Mouse (Mus musculus): ENCODE results near the gene Tango6. TPM values are rescaled to one million over a fixed set of nuclear protein-coding genes. Genes with fewer than 3 reads are reported as not detected.

The Tango6 gene
- 6.2 and 7.2 TPM in 2 replicates for polyA plus RNA-seq (2014; fragmentation: Nextera tagmentation; extraction: Ambion mirVana)

DNA sequence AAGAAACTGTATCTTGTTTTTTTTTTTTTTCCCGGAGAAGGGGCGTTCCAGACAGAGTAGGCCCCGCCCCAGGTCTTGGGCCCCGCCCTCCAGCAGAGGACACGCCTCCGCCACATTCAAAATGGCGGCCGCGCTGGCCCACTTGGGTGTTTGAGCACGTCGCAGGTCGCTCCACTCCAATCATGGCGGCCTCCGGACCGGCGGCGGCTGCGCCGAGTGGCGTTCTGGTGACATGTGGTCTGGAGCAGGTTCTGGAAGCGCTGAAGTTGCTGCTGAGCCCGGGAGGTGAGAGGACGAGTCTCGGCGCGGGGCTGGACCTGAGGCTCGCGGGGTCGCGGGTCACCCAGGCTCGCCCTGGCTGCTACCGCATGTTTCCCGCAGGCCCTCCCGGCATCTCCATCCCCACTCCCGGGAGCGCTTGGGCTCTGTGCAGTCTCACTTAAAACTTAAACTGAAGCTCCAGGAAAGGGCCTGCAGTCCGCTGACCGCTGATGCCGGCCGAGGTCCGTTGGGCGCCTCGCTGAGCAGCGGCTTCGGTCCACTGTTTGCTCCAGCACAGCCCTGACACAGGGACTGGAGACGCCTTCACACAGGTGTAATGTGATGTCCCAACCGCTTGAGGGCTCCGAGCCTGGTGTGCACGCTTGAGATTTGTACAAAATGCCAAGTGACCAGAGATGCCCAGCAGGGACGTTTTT lies at the start of gene Tango6:
Gene Tango6 (plus strand): TSS at position 98 of the 698 bp plus-strand sequence.
- no peaks in the 10 kb centered on the region for H3K9me3 ChIP-seq (ENCODE audit: control insufficient read depth, low read length)
- peak within 1 kb of the TSS; percentile 75 for H3K9ac ChIP-seq (ENCODE audit: low read depth, low read length)
- peak; percentile 97 for ATAC-seq (ENCODE audit: low FRiP score)

DNA sequence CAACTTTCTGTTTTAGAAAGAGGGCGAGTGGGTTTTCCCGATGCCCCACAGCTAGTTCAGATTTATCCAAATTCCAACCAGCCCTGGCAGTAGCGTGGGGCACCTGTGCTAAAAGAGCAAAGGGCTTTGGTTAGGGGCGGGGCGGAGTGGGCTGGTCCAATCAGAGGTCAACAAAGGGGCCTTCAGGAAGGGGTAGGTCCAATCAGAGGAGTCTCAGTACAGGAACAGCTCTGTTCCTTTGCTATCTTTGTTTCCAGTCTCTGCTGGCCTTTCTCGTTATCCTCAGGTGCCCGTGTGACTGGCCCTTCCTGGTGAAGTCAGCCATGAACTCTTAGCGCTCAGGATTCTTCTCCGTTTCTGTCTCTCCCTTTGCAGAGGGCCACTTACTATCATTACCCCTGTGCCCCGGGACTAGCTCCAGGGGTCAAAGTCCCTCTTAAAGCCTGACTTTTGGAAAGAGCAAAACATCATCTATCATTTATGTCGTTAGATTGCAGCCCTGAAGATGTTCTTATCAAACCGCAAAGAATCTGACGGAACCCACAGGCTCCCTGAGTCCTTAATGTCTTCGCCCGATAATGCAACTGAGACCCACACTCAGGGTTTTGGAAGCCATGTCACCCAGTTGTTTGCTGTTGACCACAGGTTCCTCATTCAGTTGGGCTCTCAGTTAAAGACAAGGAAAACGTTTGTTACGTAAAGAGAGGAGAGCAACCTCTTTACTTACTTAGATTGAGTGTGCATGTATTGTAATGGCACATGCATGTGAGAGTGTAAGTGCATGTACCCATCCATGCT lies 49.3 kb upstream of the Tango6 start:
- Histone ChIP-seq H3K9me3 (ENCODE audit: control insufficient read depth, low read length) (no peaks in the 10 kb centered on the region), H3K9ac (ENCODE audit: low read depth, low read length) (no peak overlapping the region), H3K4me2 (replicated peaks; ENCODE audit: low read depth, low read length) (no peak overlapping the region), H3K27me3 (ENCODE audit: control insufficient read depth, insufficient read depth, low read length) (no peaks in the 10 kb centered on the region), H3K36me3 (ENCODE audit: control insufficient read depth, insufficient read depth, low read length) (no peaks in the 10 kb centered on the region), H3K27ac (ENCODE audit: low read depth, low read length) (no peak overlapping the region), H3K4me1 (replicated peaks; ENCODE audit: control insufficient read depth, insufficient read depth, low read length) (no peaks in the 10 kb centered on the region), H3K4me3 (ENCODE audit: low read depth, low read length) (no peak overlapping the region)
- ATAC-seq (ENCODE audit: low FRiP score) (no peak), DNase-seq (ENCODE audit: low spot score) (no peak)
- 76% methylated on average over 17 of the region's 17 CpGs for WGBS

More for the DNA sequence above, at the start of gene Tango6:
- under 1% methylated on average over 50 of the region's 50 CpGs for WGBS
- H3K27ac ChIP-seq (ENCODE audit: low read depth, low read length) = peak within 1 kb of the TSS; percentile 88
- no peaks in the 10 kb centered on the region for H3K36me3 ChIP-seq (ENCODE audit: control insufficient read depth, insufficient read depth, low read length)
- peak; percentile 92 for DNase-seq (ENCODE audit: low spot score)
- peak within 1 kb of the TSS; percentile 43 for H3K4me2 ChIP-seq (replicated peaks; ENCODE audit: low read depth, low read length)
- H3K4me3 ChIP-seq (ENCODE audit: low read depth, low read length) = peak within 1 kb of the TSS; percentile 66
- H3K27me3 ChIP-seq (ENCODE audit: control insufficient read depth, insufficient read depth, low read length) = no peaks in the 10 kb centered on the region
- no peaks in the 10 kb centered on the region for H3K4me1 ChIP-seq (replicated peaks; ENCODE audit: control insufficient read depth, insufficient read depth, low read length)

DNA sequence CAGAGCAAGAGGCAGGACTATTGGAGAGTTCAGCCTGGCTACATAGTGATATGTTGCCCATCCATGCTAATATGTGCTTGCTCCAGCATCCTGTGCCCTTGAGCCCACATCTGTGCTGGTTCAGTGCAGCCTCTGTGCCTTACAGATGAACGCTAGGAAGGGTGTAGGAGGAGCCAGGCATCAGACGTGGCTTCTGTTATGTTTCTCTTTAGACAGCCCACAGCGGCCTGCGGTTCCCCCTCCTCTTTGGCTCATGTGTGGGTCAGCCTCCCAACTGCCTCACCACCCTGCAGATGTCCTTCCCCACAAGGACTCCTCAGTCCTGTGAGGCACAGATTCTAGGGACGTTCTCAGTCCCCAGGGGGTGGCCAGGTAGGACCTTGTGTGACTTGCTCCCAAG lies 47.6 kb upstream of the Tango6 start:
- Histone ChIP-seq H3K9ac (ENCODE audit: low read depth, low read length) (no peak overlapping the region), H3K4me3 (ENCODE audit: low read depth, low read length) (no peak overlapping the region), H3K27ac (ENCODE audit: low read depth, low read length) (no peak overlapping the region), H3K4me1 (replicated peaks; ENCODE audit: control insufficient read depth, insufficient read depth, low read length) (no peaks in the 10 kb centered on the region), H3K27me3 (ENCODE audit: control insufficient read depth, insufficient read depth, low read length) (no peaks in the 10 kb centered on the region), H3K36me3 (ENCODE audit: control insufficient read depth, insufficient read depth, low read length) (no peaks in the 10 kb centered on the region), H3K4me2 (replicated peaks; ENCODE audit: low read depth, low read length) (no peak overlapping the region), H3K9me3 (ENCODE audit: control insufficient read depth, low read length) (no peaks in the 10 kb centered on the region)
- 25% methylated on average over 5 of the region's 5 CpGs for WGBS
- no peak for DNase-seq (ENCODE audit: low spot score)
- ATAC-seq (ENCODE audit: low FRiP score) = no peak

DNA sequence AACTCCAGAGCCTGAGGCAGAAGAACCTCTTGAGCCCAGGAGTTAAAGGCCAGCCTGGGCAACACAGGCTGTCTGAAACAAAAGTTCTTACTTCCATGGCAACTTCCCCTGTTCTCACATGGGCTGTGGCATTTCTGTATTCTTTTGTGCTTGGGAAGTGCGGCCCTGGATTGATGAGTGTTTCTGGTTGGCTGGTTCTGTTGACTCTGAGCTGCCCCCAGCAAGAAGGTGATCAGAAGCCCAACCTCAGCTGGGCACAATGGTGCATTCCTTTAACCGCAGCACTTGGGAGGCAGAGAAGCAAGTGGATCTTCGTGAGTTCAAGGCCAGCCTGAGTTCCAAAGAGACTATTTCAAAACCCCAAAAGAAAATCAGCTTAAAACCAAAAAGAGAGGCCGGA lies 45.4 kb upstream of the Tango6 start:
- DNase-seq (ENCODE audit: low spot score) (peak; percentile 31), ATAC-seq (ENCODE audit: low FRiP score) (no peak)

DNA sequence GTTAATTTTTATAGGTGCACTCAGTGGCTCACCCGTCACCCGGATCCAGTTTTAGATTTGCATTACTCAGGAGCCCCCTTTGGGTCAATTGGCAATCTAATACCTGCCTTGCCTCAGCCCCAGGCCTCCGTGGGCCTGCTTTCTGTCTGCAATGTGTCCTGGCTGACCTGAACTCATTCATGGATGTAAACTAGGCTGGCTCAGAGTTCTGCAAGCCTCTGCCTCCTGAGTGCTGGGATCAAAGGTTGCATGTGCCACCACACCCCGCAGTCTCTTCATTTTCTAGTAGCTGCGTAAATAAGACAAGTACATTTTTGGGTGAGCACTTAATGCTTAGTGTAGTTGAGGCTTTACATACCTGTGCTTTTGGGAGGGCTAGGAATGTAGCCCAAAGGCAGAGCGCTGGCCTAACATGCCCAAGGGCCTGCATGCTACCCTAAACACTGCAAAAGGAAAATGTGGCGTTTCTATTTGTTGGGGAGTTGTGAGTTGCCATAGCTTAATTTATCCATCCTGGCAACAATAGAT lies 44.0 kb upstream of the Tango6 start:
- H3K36me3 ChIP-seq (ENCODE audit: control insufficient read depth, insufficient read depth, low read length) = no peaks in the 10 kb centered on the region
- no peaks in the 10 kb centered on the region for H3K4me1 ChIP-seq (replicated peaks; ENCODE audit: control insufficient read depth, insufficient read depth, low read length)
- H3K9ac ChIP-seq (ENCODE audit: low read depth, low read length) = no peak overlapping the region
- DNase-seq (ENCODE audit: low spot score) = no peak
- H3K4me2 ChIP-seq (replicated peaks; ENCODE audit: low read depth, low read length) = no peak overlapping the region
- no peaks in the 10 kb centered on the region for H3K27me3 ChIP-seq (ENCODE audit: control insufficient read depth, insufficient read depth, low read length)
- no peak for ATAC-seq (ENCODE audit: low FRiP score)
- H3K4me3 ChIP-seq (ENCODE audit: low read depth, low read length) = no peak overlapping the region
- WGBS = 89% methylated on average over 7 of the region's 7 CpGs
- no peak overlapping the region for H3K27ac ChIP-seq (ENCODE audit: low read depth, low read length)
- H3K9me3 ChIP-seq (ENCODE audit: control insufficient read depth, low read length) = no peaks in the 10 kb centered on the region

More for the DNA sequence above, 45.4 kb upstream of the Tango6 start:
- H3K4me2 ChIP-seq (replicated peaks; ENCODE audit: low read depth, low read length) = no peak overlapping the region
- no peaks in the 10 kb centered on the region for H3K27me3 ChIP-seq (ENCODE audit: control insufficient read depth, insufficient read depth, low read length)
- no peaks in the 10 kb centered on the region for H3K9me3 ChIP-seq (ENCODE audit: control insufficient read depth, low read length)
- no peak overlapping the region for H3K27ac ChIP-seq (ENCODE audit: low read depth, low read length)
- no peak overlapping the region for H3K4me3 ChIP-seq (ENCODE audit: low read depth, low read length)
- no peak overlapping the region for H3K9ac ChIP-seq (ENCODE audit: low read depth, low read length)
- no peaks in the 10 kb centered on the region for H3K36me3 ChIP-seq (ENCODE audit: control insufficient read depth, insufficient read depth, low read length)
- H3K4me1 ChIP-seq (replicated peaks; ENCODE audit: control insufficient read depth, insufficient read depth, low read length) = no peaks in the 10 kb centered on the region
- WGBS = 62% methylated on average over 4 of the region's 4 CpGs

DNA sequence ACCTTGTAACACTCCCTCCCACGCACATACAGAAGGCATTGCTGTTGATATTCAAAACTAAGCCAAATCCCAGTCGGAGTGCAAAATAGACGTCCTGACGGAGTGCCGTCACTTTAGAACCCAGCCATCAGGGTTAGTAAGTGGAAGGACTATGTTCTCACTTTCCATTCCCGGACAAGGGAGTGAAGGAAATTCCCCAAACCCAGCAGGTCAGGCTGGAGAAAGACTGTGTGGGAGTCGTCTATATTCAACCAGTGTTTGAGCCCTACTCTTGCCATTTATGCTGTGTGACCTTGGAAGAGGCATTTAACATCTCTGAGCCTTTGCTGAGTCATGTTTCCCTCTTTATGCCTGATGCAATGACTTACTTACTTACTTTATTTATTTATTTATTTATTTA lies 42.7 kb upstream of the Tango6 start:
- H3K9me3 ChIP-seq (ENCODE audit: control insufficient read depth, low read length) = no peaks in the 10 kb centered on the region
- H3K4me1 ChIP-seq (replicated peaks; ENCODE audit: control insufficient read depth, insufficient read depth, low read length) = no peaks in the 10 kb centered on the region
- no peak overlapping the region for H3K4me2 ChIP-seq (replicated peaks; ENCODE audit: low read depth, low read length)
- ATAC-seq (ENCODE audit: low FRiP score) = no peak
- no peak overlapping the region for H3K4me3 ChIP-seq (ENCODE audit: low read depth, low read length)
- no peaks in the 10 kb centered on the region for H3K27me3 ChIP-seq (ENCODE audit: control insufficient read depth, insufficient read depth, low read length)
- H3K36me3 ChIP-seq (ENCODE audit: control insufficient read depth, insufficient read depth, low read length) = no peaks in the 10 kb centered on the region
- 90% methylated on average over 7 of the region's 7 CpGs for WGBS
- no peak overlapping the region for H3K9ac ChIP-seq (ENCODE audit: low read depth, low read length)
- no peak overlapping the region for H3K27ac ChIP-seq (ENCODE audit: low read depth, low read length)
- DNase-seq (ENCODE audit: low spot score) = no peak

DNA sequence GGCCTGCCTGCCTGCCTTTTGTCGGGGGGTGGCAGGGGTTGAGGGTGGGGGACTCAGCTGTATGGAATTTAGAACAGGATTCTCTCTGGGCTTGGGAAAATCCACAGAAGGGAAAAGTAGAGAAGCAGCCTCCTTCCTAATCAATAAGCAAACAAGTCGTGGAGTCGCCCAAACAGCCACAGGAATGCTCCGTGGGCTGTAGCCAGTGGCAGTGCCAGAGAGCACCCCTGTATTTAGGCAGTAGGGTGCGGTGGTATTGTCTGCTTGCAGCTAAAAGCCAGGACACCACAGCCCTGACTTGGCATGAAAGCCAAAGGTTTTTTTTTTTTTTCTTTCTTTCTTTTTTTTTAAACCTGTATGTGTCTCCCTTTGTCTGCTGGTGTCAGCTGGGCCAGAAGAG lies 41.9 kb upstream of the Tango6 start:
- no peak for ATAC-seq (ENCODE audit: low FRiP score)
- Histone ChIP-seq H3K4me3 (ENCODE audit: low read depth, low read length) (no peak overlapping the region), H3K4me1 (replicated peaks; ENCODE audit: control insufficient read depth, insufficient read depth, low read length) (no peaks in the 10 kb centered on the region), H3K4me2 (replicated peaks; ENCODE audit: low read depth, low read length) (no peak overlapping the region), H3K9me3 (ENCODE audit: control insufficient read depth, low read length) (no peaks in the 10 kb centered on the region), H3K27me3 (ENCODE audit: control insufficient read depth, insufficient read depth, low read length) (no peaks in the 10 kb centered on the region), H3K9ac (ENCODE audit: low read depth, low read length) (no peak overlapping the region), H3K36me3 (ENCODE audit: control insufficient read depth, insufficient read depth, low read length) (no peaks in the 10 kb centered on the region), H3K27ac (ENCODE audit: low read depth, low read length) (no peak overlapping the region)
- WGBS = 75% methylated on average over 5 of the region's 5 CpGs
- DNase-seq (ENCODE audit: low spot score) = no peak

DNA sequence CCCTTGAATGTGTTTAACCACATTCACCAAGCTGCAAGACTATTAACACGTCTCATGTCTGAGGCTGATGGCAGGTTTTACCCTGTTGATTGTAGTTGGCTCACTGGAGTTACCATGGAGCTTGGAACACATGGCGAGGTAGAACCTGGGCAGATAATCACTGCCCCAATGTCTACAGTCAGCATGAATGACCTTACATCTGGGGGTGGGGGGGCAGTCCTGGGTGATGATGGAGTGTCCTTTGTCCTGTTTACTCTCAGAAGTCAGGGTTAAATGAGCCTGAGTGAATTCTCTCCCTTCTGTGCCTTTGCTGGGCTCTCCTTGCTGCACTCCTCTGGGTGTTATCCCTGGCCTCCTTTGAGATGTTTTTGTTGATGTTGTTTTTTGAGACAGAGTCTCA lies 40.7 kb upstream of the Tango6 start:
- Histone ChIP-seq H3K27ac (ENCODE audit: low read depth, low read length) (no peak overlapping the region), H3K4me2 (replicated peaks; ENCODE audit: low read depth, low read length) (no peak overlapping the region), H3K4me1 (replicated peaks; ENCODE audit: control insufficient read depth, insufficient read depth, low read length) (no peaks in the 10 kb centered on the region), H3K27me3 (ENCODE audit: control insufficient read depth, insufficient read depth, low read length) (no peaks in the 10 kb centered on the region), H3K36me3 (ENCODE audit: control insufficient read depth, insufficient read depth, low read length) (no peaks in the 10 kb centered on the region), H3K9ac (ENCODE audit: low read depth, low read length) (no peak overlapping the region), H3K4me3 (ENCODE audit: low read depth, low read length) (no peak overlapping the region), H3K9me3 (ENCODE audit: control insufficient read depth, low read length) (no peaks in the 10 kb centered on the region)
- WGBS = 69% methylated on average over 2 of the region's 2 CpGs
- ATAC-seq (ENCODE audit: low FRiP score) (no peak), DNase-seq (ENCODE audit: low spot score) (no peak)

Data from hindbrain, embryonic 11.5 days (tissue).